Mouse (Mus musculus) lung, adult 2 months (tissue): ENCODE measurements at regions not wholly inside any gene's neighbourhood (a gene's known extent, or its start where the extent isn't known, plus 50 kb on each side); places are given as distances from the start of the nearest gene placed in this dataset.

Experiments used
- CTCF ChIP-seq: fragments of 200-500 bp; IDR thresholded peaks from 2 replicates; pipeline ENCODE4 v1.5.1; 2011; ENCODE audit warnings: mild to moderate bottlenecking, low read length, control low read depth; ENCODE audit not compliant: insufficient read depth
- POLR2A ChIP-seq: fragments of 200-500 bp; IDR thresholded peaks from 2 replicates; pipeline ENCODE4 v1.6.1; 2011; ENCODE audit warnings: low read depth, mild to moderate bottlenecking, control low read depth, low read length, borderline replicate concordance; ENCODE audit errors: extremely low read depth

- TF ChIP-seq CTCF (no peak), POLR2A (no peak)
These were observed 228.1 kb upstream of the Pik3r1 start for GRCm38 (mm10) chr13:101996144-101996543.
